Mouse (Mus musculus) bone marrow macrophage, adult 2 months (primary cell): Measurements from ENCODE around the gene Trpm3.

Source experiments
- CTCF ChIP-seq: IDR thresholded peaks from 2 replicates; pipeline ENCODE4 v1.5.1; 2012; ENCODE audit warnings: low read depth, mild to moderate bottlenecking, low read length, moderate library complexity
- POLR2A ChIP-seq: IDR thresholded peaks from 2 replicates; pipeline ENCODE4 v1.6.1; 2012; ENCODE audit warnings: mild to moderate bottlenecking, low read depth, low read length, borderline replicate concordance

- TF ChIP-seq CTCF (no peak), POLR2A (no peak)
Observed at GRCm38 (mm10) chr19:22691995-22692394, 553.1 kb downstream of the Trpm3 start.
